Mouse (Mus musculus): ENCODE measurements at regions not wholly inside any gene's neighbourhood (a gene's known extent, or its start where the extent isn't known, plus 50 kb on each side); places are given as distances from the start of the nearest gene placed in this dataset.
"Not testable (repeated sequence)": the region's sequence is repeated elsewhere in the genome, so short reads cannot be mapped to it uniquely, and the experiment has no call there.

DNA sequence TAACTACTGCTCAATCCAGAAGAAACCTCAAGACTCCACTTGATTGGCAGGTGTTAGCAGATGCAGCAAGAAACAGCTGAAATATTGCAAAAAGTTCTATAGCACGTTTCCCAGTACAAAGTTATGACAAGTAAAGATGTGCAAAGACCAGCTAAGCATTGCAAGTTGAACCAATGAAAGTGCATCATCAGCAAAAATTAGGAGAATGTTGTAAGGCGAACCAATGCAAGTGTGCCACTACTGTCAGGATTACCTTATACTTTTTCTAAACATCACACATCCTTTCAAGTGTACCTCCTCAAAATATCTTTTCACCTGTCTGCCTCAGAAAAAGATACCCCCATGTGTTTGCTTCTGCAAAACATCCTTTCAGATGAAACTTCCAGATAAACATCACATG is 244.7 kb downstream of the Slco6d1 start:
- no peak for DNase-seq (ENCODE audit: low read depth, low spot score)

DNA sequence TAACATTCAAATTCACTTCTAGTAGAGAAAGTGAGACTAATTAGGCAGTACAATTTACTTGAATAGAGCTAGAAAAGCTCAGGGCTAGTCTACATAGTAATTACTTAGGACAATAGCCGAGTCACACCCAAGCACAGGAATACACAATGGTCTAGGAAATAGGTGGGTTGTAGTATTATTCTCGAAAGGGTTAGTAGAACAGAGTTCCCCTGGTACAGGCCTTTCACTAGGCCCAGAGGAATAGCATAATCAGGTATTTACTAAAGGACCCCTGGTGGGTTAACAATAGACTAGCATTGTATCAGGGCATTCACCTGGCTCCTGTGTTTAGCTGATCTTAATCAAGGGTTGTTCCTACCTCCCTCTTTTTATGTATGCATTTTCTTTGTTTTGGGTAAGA is 246.5 kb downstream of the Slco6d1 start:
- DNase-seq (ENCODE audit: low read depth, low spot score), result not testable (repeated sequence)

DNA sequence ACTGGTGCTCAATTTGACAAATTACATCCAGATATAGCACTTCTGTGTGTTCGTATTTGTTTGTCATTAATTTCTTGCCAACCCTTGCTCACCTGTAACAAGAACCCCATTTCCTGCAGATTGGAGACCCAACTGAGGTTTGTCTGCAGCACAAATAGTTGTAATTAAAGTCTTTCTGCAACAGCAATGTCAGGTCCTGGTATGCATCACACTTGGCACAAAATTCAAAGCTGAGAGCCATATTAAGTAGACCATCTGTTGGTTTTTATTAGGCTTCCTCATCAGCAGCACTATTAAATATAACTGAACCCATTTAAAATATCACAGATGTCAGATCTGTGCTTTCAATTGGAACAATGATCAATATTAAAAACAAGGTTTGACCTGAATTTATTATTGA is 247.0 kb downstream of the Slco6d1 start:
- no peak for DNase-seq (ENCODE audit: low read depth, low spot score)

DNA sequence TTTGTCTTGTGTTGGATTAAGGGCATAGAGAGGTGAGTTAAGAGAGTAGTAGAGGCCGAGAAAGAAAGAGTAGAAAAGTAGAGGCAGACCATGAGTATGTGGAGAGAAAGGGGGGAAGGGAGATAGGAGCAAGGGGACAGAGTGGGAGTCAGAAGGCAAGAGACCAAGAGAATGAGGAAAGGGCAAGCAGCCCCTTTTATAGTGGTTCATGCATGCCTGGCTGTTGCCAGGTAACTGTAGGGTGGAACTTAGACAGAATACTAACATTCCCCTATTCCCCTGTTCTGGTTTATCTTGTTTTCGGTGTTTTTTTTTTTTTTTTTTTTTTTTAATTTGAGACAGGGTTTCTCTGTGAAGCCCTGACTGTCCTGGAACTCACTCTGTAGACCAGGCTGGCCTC is 247.7 kb downstream of the Slco6d1 start:
- DNase-seq (ENCODE audit: low read depth, low spot score), result no peak

DNA sequence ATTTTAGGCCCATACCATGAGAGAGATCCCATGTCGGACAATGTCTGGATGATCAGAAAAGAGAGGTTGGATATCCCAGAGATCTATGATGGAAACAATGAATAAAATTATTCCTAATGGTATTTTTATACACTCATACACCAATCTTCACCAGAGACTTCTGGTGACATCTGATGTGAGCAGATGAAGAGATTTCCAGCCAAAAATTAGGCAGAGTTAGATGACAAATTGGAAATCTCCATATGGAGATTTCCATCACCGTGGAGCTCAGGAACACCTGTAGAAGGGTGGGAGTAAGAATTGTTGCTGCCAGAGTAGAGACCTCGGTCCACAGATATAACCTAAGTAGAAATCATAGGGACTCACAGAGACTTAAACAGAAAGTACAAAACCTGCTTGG is 257.8 kb downstream of the Slco6d1 start:
- no peak for DNase-seq (ENCODE audit: low read depth, low spot score)

DNA sequence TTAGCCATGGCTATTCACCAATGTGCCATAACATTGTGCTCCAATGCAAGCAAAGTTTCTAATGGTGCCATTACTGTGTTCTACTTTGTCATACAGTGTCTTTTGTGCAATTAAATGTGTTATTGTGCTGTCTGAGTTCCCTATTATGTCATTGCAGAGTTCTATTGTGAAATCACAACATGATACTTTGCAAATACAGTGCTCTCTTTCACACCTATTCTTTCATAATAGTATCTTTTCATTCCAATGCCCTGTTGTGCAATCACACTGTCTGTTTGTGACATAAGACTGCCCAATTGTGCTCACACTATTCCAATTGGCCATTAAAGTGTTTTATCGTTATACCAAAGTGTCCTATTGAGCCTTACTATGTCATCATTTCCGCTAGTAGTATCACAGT is 292.9 kb downstream of the Slco6d1 start:
- DNase-seq (ENCODE audit: low read depth, low spot score), result no peak

DNA sequence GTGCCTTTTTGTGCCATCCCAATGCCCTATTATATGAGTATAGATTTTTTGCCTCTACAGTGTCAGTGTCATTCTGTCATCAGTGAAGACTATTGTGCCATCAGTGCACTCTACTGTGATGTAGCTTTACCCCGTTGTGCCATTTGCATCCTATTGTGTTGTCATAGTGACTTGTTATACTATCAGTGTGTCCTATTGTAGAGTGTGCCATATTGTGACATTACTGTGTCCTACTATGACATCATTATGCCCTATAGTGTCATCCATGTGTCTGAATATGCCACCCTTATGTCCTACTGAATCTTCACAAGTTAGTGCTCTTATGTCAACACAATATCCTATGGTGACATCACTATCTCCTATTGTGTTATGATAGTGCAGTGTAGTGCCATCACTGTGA is 293.4 kb downstream of the Slco6d1 start:
- DNase-seq (ENCODE audit: low read depth, low spot score), result no peak

DNA sequence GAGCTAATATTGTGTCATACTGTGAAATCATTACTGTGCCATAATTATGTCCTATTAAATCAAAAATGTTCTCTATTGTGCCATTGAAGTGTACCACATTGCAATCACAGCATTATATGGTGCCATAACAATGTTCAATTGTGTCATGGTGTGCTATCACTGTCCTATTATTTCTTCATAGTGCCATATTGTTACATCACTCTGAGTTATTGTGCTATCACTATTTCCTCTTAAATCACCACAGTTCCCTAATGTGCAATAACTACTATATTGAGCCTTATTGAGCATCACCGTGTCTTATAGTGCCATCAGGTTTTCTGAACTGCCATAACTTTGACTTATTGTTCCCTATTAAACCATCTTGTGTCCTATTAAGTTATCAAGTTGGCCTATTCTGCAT is 299.7 kb downstream of the Slco6d1 start:
- DNase-seq (ENCODE audit: low read depth, low spot score), result no peak

DNA sequence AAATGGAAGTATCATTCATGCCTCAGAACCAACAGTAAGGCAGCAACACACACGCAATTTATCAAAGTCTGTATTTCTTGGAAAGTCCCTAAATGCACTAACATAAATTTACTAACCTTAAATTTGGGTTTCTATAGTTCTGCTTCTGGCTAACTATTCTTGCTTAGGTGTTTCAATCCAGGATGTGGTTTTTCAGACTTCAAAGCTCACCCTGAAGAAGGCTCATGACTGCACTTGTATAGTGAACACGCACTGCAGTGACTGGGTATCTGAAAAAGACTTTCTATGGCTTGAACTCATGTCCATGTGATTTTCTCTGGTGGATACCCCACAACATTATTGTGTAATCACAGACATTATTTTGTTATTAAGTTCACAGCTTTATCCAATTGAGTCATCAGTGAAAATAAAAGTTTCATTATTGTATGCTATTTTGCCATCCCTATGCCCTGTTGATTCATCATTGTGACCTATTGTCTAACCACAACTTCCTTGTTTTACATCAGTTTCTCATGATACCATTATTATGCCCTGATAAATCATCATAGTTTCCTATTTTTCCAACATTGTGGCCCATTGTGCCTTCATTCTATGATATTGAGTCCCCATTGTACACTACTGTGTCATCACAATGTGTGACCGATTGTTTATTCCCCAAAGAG is 306.6 kb downstream of the Slco6d1 start:
- DNase-seq (ENCODE audit: low read depth, low spot score), result peak; percentile 2

DNA sequence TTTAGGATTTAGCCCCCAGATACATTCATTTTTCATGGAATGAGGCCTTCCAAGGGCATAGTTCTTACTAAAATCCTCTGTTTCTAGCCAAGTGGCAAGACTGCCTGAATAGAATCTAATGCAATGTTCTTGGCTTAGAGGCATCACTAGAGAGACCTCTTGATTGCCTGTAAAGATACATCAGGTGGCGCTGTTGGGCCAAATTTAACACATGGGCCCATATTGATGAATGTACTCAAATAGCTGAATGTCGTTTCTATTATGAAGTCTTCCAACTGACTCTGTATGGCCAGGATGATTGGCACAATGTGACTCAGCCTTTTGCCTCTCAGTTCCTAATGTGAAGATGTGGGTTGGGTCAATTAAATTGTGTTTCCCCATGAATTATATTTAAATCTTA is 328.0 kb downstream of the Slco6d1 start:
- DNase-seq (ENCODE audit: low read depth, low spot score), result no peak

DNA sequence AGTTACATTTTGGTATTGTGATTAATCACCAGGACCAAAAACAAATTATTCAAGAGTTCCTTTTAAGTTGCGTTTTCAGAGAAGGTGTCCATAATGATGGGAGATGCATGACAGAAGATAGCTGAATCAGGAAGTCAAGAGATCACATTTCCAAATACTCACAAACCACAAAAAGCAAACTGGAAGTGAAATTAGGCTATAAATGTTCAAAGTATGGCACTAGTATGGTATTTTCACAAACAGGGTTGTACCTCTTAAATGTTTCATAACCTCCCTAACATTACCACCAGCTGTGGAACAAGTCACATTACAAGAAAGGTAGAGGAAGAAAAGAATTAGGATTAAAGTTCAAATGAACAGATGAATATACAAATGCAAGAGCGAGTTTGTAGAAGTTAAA is 367.6 kb downstream of the Slco6d1 start:
- no peak for DNase-seq (ENCODE audit: low read depth, low spot score)

DNA sequence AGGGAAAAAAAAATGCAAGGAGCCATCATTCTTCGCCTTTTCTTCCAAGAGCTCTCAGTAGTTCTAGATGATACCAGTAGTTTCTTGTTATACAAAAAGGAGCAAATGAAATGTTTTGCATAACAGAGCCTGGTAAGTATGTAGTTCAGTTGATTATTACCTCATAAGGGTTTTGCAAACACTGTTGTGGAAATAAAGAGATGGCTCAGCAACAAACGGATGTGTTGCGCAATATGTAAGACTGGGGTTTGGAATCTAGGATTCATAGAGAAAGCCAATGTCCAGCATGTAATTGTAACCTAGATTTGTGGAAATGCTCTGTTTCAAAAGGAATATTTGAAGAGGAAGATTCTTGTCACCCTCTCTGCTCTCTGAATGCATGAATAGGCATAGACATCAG is 372.4 kb downstream of the Slco6d1 start:
- no peak for DNase-seq (ENCODE audit: low read depth, low spot score)

DNA sequence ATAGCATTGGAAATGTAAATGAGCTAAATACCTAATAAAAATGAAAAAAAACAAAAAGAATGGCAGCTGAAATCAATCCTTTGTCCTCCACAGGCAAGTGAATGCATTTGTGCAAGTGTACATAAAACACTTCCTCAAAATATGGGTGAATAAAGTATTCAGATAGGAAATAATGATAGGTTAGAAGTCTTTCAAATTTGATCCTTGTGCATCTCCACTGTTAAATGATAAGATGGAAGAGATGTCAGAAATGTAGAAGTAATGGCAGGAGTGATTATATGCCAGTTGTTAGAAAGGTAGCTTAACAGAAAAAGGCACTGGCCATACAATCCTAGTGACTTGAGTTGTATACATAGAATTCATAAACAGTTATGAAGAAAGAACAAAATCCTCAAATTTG is 391.6 kb downstream of the Slco6d1 start:
- no peak for DNase-seq (ENCODE audit: low read depth, low spot score)

DNA sequence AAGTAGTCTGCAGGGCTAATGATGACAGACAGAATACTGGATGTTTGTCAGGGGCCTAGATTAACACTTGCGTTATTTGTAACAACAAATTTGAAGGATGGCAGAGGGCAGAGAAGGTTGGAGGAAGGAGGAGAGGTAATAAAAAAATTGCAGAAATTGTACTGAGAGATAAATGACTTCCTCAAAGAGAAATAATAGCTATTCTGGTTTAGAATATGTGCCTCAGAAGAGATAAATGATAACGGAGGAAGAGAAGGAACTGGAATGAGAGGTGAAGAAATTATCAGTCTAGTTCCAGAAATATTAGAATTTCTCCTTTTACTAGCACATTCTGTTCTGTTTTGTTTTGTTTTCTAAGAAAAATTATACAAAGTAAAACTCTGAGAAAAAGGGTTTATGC is 393.1 kb downstream of the Slco6d1 start:
- no peak for DNase-seq (ENCODE audit: low read depth, low spot score)

DNA sequence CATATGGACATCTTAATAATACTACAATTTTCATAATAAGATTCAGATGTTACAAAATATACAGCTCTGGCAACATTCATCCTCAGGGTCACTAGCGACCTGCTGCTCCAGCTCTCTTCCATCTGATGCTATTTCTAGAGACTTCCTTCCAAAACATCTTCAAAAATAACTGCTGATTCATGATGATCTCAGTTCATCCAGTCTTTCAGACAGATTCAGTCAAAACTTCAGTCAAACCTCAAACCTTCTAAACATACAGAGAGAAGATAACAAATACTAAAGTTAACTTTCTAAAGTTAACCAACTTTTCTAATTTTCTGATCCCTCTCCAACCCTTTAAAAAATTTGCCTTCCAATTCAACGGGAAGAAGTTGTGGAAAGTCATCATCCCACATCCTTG is 397.2 kb downstream of the Slco6d1 start:
- DNase-seq (ENCODE audit: low read depth, low spot score), result no peak

DNA sequence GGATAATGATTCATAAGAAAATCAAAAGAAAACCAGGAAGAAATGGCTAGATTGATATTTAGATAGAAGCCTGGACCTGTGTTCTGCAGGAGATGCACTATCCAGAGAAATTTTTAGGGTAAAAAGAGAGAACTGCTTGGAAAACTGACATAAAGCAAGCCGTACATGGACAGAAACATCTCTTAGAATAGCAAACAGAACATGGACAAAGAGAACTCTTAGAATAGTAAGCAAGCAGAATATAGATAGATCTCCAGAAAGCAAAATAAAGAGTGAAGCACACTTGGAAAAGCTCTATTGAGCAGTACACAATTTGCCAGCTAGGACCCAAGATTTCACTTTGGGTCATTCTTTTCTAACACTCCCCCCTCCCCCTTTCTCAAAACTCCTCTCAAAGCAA is 439.3 kb downstream of the Slco6d1 start:
- DNase-seq (ENCODE audit: low read depth, low spot score), result no peak

DNA sequence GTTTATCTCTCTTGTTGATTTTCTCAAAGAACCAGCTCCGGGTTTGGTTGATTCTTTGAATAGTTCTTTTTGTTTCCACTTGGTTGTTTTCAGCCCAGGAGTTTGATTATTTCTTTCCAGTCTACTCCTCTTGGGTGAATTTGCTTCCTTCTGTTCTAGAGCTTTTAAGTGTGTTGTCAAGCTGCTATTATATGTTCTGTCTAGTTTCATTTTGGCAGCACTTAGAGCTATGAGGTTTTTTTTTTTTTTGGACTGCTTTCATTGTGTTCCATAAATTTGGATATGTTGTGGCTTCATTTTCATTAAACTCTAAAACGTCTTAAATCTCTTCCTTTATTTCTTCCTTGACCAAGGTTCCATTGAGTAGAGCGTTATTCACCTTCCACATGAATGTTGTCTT is 485.3 kb downstream of the Slco6d1 start:
- no peak for DNase-seq (ENCODE audit: low read depth, low spot score)

DNA sequence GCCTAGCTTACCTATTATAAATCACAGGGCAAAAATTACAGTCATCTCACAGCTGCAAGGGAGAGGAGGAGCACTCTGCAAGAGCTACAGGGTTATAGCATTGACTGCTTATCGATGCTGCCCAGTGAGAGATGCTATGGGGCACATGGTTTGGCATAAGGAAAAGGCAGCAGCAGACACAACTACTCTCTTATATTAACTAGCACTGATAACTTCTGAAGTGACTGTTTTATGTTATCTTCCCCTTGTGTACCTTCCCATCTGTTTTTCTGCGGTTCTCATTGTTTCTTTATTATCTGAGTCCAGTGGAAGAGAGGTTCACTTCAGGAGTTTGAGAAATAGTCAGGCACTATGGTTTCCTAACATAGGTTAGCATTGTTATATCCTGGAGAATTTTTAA is 502.1 kb downstream of the Slco6d1 start:
- DNase-seq (ENCODE audit: low read depth, low spot score), result no peak

DNA sequence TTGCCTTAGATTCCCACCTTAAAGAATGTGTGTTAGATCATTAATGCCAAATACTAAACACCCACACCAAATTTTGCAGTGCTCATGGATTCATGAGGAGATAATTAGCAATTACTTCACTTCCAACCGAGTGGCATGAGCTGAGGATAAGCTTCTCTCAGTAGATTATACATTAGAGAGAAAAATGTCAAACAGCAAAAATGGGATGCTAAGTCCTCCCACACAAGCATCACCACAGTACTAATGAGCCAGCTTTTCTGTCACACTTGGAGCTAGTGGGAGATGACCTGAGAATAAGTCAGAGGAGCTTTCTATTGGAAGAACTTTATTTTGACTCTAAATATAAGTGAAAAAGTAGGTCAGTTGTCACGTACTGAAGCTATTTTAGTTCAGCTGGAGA is 504.0 kb downstream of the Slco6d1 start:
- no peak for DNase-seq (ENCODE audit: low read depth, low spot score)

DNA sequence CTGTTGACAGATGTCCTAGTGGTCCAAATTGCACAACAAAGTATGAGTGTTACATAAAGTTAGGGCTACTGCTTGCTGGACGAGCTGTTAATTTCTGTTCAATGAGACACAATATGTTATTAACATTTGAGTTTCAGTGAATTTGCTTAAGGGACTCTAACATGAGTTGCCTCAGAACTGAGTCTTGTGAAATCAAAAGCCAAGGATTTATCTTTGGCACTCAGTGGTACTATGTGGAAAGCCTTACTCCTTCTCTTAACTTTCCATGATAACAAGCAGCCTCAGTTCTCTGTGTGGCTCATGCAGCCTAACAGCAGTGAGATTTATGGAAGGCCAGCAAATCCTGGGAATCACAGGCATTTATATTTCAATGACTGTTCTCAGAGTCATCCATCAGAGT is 510.0 kb downstream of the Slco6d1 start:
- no peak for DNase-seq (ENCODE audit: low read depth, low spot score)

DNA sequence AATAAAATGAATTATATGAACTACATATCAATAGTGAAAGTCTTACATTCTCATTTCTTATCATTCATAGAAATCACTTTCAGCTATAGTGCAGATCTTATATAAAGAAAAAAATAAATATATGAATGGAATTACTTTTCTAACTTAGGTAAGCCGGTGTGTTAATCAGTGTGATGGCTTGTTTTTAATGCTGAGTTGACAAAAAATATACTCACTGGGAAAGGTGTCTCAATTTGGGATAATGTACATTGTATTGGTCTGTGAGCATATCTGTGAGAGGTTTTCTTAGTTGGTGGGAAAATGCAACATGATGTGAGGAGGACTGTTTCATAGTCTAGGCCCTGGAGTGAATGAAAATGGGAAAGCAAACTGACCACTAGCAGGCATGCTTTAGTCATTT is 511.3 kb downstream of the Slco6d1 start:
- no peak for DNase-seq (ENCODE audit: low read depth, low spot score)

DNA sequence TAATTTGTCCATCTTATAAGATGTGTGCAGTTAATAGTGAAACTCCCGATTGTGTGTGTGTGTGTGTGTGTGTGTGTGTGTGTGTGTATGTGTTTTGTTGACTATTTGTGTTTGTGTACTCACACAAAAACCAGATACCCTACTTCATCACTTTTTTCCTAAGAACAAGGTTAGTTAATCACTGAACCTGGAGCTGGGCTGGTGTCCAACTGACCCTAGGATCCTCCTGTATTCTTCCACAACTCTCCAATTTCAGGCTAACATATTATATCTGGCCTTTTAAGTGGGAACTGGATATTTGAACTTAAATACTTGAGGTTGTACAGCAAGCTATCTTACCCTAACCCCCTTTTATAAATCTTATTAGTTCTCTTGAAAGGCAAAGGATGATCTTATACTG is 556.8 kb downstream of the Slco6d1 start:
- DNase-seq (ENCODE audit: low read depth, low spot score), result no peak

All from CD4-positive helper T cell, adult 2 months (primary cell).